Comparison of ENCODE assay signal across 19 mouse cellular contexts in the genomic region with DNA sequence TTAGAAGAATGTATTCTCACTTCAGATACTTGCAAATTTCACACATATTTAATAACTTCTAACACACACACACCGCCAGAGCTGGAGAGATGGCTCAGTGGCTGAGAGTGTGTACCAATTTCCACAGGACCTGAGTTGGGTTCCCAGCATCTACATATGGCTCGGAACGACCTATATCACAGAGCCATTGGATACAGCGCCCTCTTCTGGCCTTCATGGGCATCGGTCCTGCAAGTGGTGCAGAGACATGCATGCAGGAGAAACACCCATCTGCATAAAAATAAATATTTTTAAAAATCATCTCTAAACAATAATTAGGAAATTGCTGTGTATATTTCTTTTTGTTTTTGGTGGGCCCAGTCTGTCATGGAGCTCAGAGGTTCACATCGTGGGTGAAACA. TPM values are rescaled to one million over a fixed set of nuclear protein-coding genes. Genes with fewer than 3 reads are reported as not detected.
A peak's percentile ranks its signal among the peaks of the same experiment; 100 is the strongest.
DNase-seq lines count a peak whose midpoint lies in the region; ATAC-seq and TF ChIP-seq lines count a peak whose summit lies in the region.
"Had no signal": no experiment of that assay in that cellular context is flagged by ENCODE, and none has a peak within 500 bp of the region (broad histone marks: within the 10 kb centered on the region; RNA-seq: fewer than 3 reads in every experiment).

No protein-coding gene starts in this region.

- H3K9me3 ChIP-seq in lung, postnatal 0 days (ENCODE audit: low read length): no peaks in the 10 kb centered on the region
- H3K9me3 ChIP-seq in ES-E14 (ENCODE audit: control insufficient read depth, insufficient read depth, low read depth, low read length): no peaks in the 10 kb centered on the region
- H3K9me3 ChIP-seq: embryonic facial prominence, embryonic 15.5 days; forebrain, embryonic 15.5 days; limb, embryonic 13.5 days; neural tube, embryonic 12.5 days; stomach, embryonic 15.5 days had no signal

- TF ChIP-seq EP300 in heart, adult 2 months (IDR thresholded peaks at IDR 0.05; ENCODE audit: insufficient read depth, low read depth, low read length): no peak
- TF ChIP-seq EP300 in lung, postnatal 0 days (IDR thresholded peaks at IDR 0.05): no peak

- H3K4me2 ChIP-seq in lung, postnatal 0 days (replicated peaks; ENCODE audit: low read depth, low read length): no peak overlapping the region
- H3K4me2 ChIP-seq: embryonic facial prominence, embryonic 15.5 days; forebrain, embryonic 15.5 days; hindbrain, embryonic 14.5 days; limb, embryonic 13.5 days; neural tube, embryonic 12.5 days; stomach, embryonic 15.5 days had no signal

- H3K79me2 ChIP-seq in heart, adult 2 months (replicated peaks; ENCODE audit: control insufficient read depth, insufficient read depth, low read length): no peaks in the 10 kb centered on the region

- intact Hi-C loops in heart, adult 2 months (cut with DNase I): no loop called here
- intact Hi-C loops in heart, postnatal 14 days (cut with DNase I): no loop called here

- H3K4me3 ChIP-seq in heart, adult 2 months: no peak overlapping the region
- H3K4me3 ChIP-seq in lung, postnatal 0 days (ENCODE audit: low read depth, low read length): no peak overlapping the region
- H3K4me3 ChIP-seq in ES-E14 (ENCODE audit: insufficient read depth in 1 of 2, low read depth in 1 of 2, low read length in 2 of 2, poor library complexity in 1 of 2, severe bottlenecking in 1 of 2): no peak overlapping the region
- H3K4me3 ChIP-seq in small intestine, adult 2 months (ENCODE audit: low read depth, low read length): no peak overlapping the region
- H3K4me3 ChIP-seq: embryonic facial prominence, embryonic 15.5 days; forebrain, embryonic 15.5 days; limb, embryonic 13.5 days; neural tube, embryonic 12.5 days; stomach, embryonic 15.5 days had no signal

- H3K4me1 ChIP-seq in heart, adult 2 months (ENCODE audit: control insufficient read depth, insufficient read depth, low read length): peaks cover 3% of the 10 kb centered on the region
- 0 out of 2 replicates have a peak, but pooled peaks cover 4% of the 10 kb centered on the region for H3K4me1 ChIP-seq in lung, postnatal 0 days (ENCODE audit: insufficient read depth, low read depth, low read length)
- 0 out of 4 replicates have a peak, but pooled peaks cover 0 to 1% of the 10 kb centered on the region in 2 experiments for H3K4me1 ChIP-seq in ES-E14 (ENCODE audit: control insufficient read depth in 2 of 2, insufficient read depth in 2 of 2, low read length in 2 of 2, poor library complexity in 1 of 2)
- H3K4me1 ChIP-seq in small intestine, adult 2 months (ENCODE audit: control insufficient read depth, insufficient read depth, insufficient read length, low read length): no peaks in the 10 kb centered on the region; the same call in 1 of the 2 replicates
- H3K4me1 ChIP-seq: forebrain, embryonic 15.5 days; neural tube, embryonic 12.5 days; stomach, embryonic 15.5 days had no signal

- ATAC-seq in lung, postnatal 0 days: no peak
- no peak for ATAC-seq in granulocyte monocyte progenitor cell, adult 5-6 weeks (replicated peaks; ENCODE audit: poor library complexity, severe bottlenecking)
- ATAC-seq: forebrain, embryonic 15.5 days had no signal

- H3K27ac ChIP-seq in heart, adult 2 months: no peak overlapping the region
- no peak overlapping the region for H3K27ac ChIP-seq in lung, postnatal 0 days (ENCODE audit: low read length)
- no peak overlapping the region for H3K27ac ChIP-seq in ES-E14 (ENCODE audit: insufficient read depth, low read depth, low read length, poor library complexity, severe bottlenecking)
- no peak overlapping the region for H3K27ac ChIP-seq in small intestine, adult 2 months (ENCODE audit: insufficient read depth, low read depth, low read length)
- H3K27ac ChIP-seq: embryonic facial prominence, embryonic 15.5 days; forebrain, embryonic 15.5 days; hindbrain, embryonic 14.5 days; limb, embryonic 13.5 days; neural tube, embryonic 12.5 days; stomach, embryonic 15.5 days had no signal

- DNase-seq in heart, adult 2 months: no peak
- DNase-seq in heart, postnatal 14 days: no peak
- no peak for DNase-seq in lung, postnatal 0 days (ENCODE audit: low spot score)
- DNase-seq in lung, adult 18-20 months: no peak
- peak; percentile 50 for DNase-seq in ES-E14 (ENCODE audit: low read depth, low spot score)
- DNase-seq in frontal cortex, adult 2 months (ENCODE audit: extremely low spot score in 1 of 2, low spot score in 1 of 2): no peak
- DNase-seq: cerebellum, adult 18-20 months; gastrocnemius, postnatal 14 days; kidney, adult 9 months; lung, postnatal 36 days; midbrain, embryonic 14.5 days had no signal

- TF ChIP-seq CTCF in heart, adult 2 months (IDR thresholded peaks at IDR 0.05): peak; percentile 37
- peak; percentile 45 for TF ChIP-seq CTCF in lung, postnatal 0 days (IDR thresholded peaks at IDR 0.05)
- peak; percentile 29; the same call in 1 of the 2 replicates for TF ChIP-seq CTCF in small intestine, adult 2 months (IDR thresholded peaks at IDR 0.05; ENCODE audit: extremely low read depth, insufficient read length, insufficient replicate concordance, low read depth, low read length)

- no peak for TF ChIP-seq POLR2A in heart, adult 2 months (IDR thresholded peaks at IDR 0.05; ENCODE audit: insufficient read depth, low read depth, low read length)
- no peak for TF ChIP-seq POLR2A in small intestine, adult 2 months (IDR thresholded peaks at IDR 0.05; ENCODE audit: low read depth, low read length)

- WGBS in heart, adult 2 months: 89% methylated on average over 6 of the region's 6 CpGs
- 86% methylated on average over 6 of the region's 6 CpGs for WGBS in lung, postnatal 0 days
- WGBS in small intestine, adult 2 months: 91% methylated on average over 6 of the region's 6 CpGs

- no peaks in the 10 kb centered on the region for H3K27me3 ChIP-seq in heart, adult 2 months (ENCODE audit: control insufficient read depth, insufficient read depth, low read length)
- H3K27me3 ChIP-seq in lung, postnatal 0 days (replicated peaks; ENCODE audit: insufficient read depth, low read length): no peaks in the 10 kb centered on the region
- no peaks in the 10 kb centered on the region for H3K27me3 ChIP-seq in small intestine, adult 2 months (ENCODE audit: control insufficient read depth, insufficient read depth, low read length)
- H3K27me3 ChIP-seq: embryonic facial prominence, embryonic 15.5 days; forebrain, embryonic 15.5 days; limb, embryonic 13.5 days; neural tube, embryonic 12.5 days; stomach, embryonic 15.5 days had no signal

- in situ Hi-C loops in ES-E14 (cut with MboI; ENCODE audit: low sequenced_read_pairs in 2 of 2, unreplicated experiment in 2 of 2): no loop called here

- no peaks in the 10 kb centered on the region for H3K36me3 ChIP-seq in heart, adult 2 months (ENCODE audit: control insufficient read depth, insufficient read depth, low read length)
- H3K36me3 ChIP-seq in lung, postnatal 0 days (ENCODE audit: insufficient read depth, low read length): no peaks in the 10 kb centered on the region
- H3K36me3 ChIP-seq in ES-E14 (ENCODE audit: control insufficient read depth, insufficient read depth, low read length, poor library complexity, severe bottlenecking): no peaks in the 10 kb centered on the region
- no peaks in the 10 kb centered on the region for H3K36me3 ChIP-seq in small intestine, adult 2 months (ENCODE audit: control insufficient read depth, insufficient read depth, low read length)
- H3K36me3 ChIP-seq: embryonic facial prominence, embryonic 15.5 days; forebrain, embryonic 15.5 days; limb, embryonic 13.5 days; neural tube, embryonic 12.5 days; stomach, embryonic 15.5 days had no signal

- no peak overlapping the region for H3K9ac ChIP-seq in heart, adult 2 months (ENCODE audit: low read depth, low read length)
- H3K9ac ChIP-seq in lung, postnatal 0 days (replicated peaks; ENCODE audit: low read depth): no peak overlapping the region
- H3K9ac ChIP-seq in ES-E14 (ENCODE audit: insufficient read depth, low read depth, low read length, poor library complexity, severe bottlenecking): no peak overlapping the region
- H3K9ac ChIP-seq: embryonic facial prominence, embryonic 15.5 days; forebrain, embryonic 15.5 days; hindbrain, embryonic 14.5 days; limb, embryonic 13.5 days; neural tube, embryonic 12.5 days; stomach, embryonic 15.5 days had no signal

TF ChIP-seq in ES-E14, 5 proteins besides CTCF, POLR2A, EP300 and RAD21:
- TF ChIP-seq CHD2 (IDR thresholded peaks at IDR 0.05; ENCODE audit: low read depth, low read length): no peak
- TF ChIP-seq MAFK (IDR thresholded peaks at IDR 0.05; ENCODE audit: insufficient read depth, low read depth, low read length): no peak
- no peak for TF ChIP-seq ZNF384 (IDR thresholded peaks at IDR 0.05; ENCODE audit: low read depth, low read length)
- TF ChIP-seq HCFC1 (IDR thresholded peaks at IDR 0.05; ENCODE audit: borderline replicate concordance, insufficient read depth, low read length): no peak
- no peak for TF ChIP-seq ZC3H11A (IDR thresholded peaks at IDR 0.05; ENCODE audit: borderline replicate concordance, low read depth, low read length)

RNA-seq across cellular contexts. Expression of a gene that starts 22.1 kb away (rescaled TPM):
- under 1 TPM; 0.14 to 0.16 TPM for total RNA-seq in heart, adult 2 months (2021)
- polyA plus RNA-seq in heart, adult 2 months (2012; rRNA removed): 0.08 and 0.09 TPM in 2 replicates
- 1 to 10 TPM in 1 of 2 experiments, under 1 TPM in 1; 0.45 to 1.1 TPM for total RNA-seq in heart, postnatal 14 days (2021)
- 171 and 207 TPM in 2 replicates for polyA plus RNA-seq in lung, postnatal 0 days (2015; fragmentation: Nextera tagmentation; extraction: Ambion mirVana)
- total RNA-seq in ES-E14 (2012; rRNA removed): 6.0 and 7.4 TPM in 2 replicates
- polyA plus RNA-seq in small intestine, adult 2 months (2012; rRNA removed): 0.06 TPM in 1 of 2 replicates, not detected in the other
- total RNA-seq in granulocyte monocyte progenitor cell, adult 5-6 weeks (2014; fragmentation: Nextera tagmentation): 1.9 and 6.6 TPM in 2 replicates
- 9.6 and 9.8 TPM in 2 replicates for total RNA-seq in granulocyte monocyte progenitor cell, adult 5-6 weeks (2017)
- polyA plus RNA-seq in frontal cortex, adult 2 months (2012; rRNA removed): 1.5 and 1.8 TPM in 2 replicates
